Mouse (Mus musculus): ENCODE measurements around the gene Scgb1b20.
"Not testable (repeated sequence)": the region's sequence is repeated elsewhere in the genome, so short reads cannot be mapped to it uniquely, and the experiment has no call there.

Gene Scgb1b20

GRCm38 (mm10) chr7:33372934-33373333 lies at the start of gene Scgb1b20:
TSS of gene Scgb1b20 (plus strand) at chr7:33373234.
- DNase-seq: not testable (repeated sequence)

GRCm38 (mm10) chr7:33366222-33366621 lies 6.8 kb upstream of the Scgb1b20 start, which contains the start of gene Scgb2b20:
TSS of gene Scgb2b20 (minus strand) at chr7:33366322.
- not testable (repeated sequence) for DNase-seq

GRCm38 (mm10) chr7:33399749-33400148 lies 26.7 kb downstream of the Scgb1b20 start:
- DNase-seq: not testable (repeated sequence)

- no peak for DNase-seq
These were observed 28.6 kb downstream of the Scgb1b20 start for GRCm38 (mm10) chr7:33401650-33402049.

GRCm38 (mm10) chr7:33409681-33410080 lies 36.6 kb downstream of the Scgb1b20 start:
- not testable (repeated sequence) for DNase-seq
